Mouse (Mus musculus) B cell, adult 67 days (primary cell): ENCODE data around the gene Tinf2. TPM values are rescaled to one million over a fixed set of nuclear protein-coding genes. Genes with fewer than 3 reads are reported as not detected.

Source experiments
- total RNA-seq, 2 experiments: library from RNA; stranded (reverse); gene quantifications; 4 replicates each; pipeline ENCODE4 v1.2.4; 2023

Gene Tinf2
- total RNA-seq: 100 to 1,000 TPM; 130 to 157 TPM

DNA sequence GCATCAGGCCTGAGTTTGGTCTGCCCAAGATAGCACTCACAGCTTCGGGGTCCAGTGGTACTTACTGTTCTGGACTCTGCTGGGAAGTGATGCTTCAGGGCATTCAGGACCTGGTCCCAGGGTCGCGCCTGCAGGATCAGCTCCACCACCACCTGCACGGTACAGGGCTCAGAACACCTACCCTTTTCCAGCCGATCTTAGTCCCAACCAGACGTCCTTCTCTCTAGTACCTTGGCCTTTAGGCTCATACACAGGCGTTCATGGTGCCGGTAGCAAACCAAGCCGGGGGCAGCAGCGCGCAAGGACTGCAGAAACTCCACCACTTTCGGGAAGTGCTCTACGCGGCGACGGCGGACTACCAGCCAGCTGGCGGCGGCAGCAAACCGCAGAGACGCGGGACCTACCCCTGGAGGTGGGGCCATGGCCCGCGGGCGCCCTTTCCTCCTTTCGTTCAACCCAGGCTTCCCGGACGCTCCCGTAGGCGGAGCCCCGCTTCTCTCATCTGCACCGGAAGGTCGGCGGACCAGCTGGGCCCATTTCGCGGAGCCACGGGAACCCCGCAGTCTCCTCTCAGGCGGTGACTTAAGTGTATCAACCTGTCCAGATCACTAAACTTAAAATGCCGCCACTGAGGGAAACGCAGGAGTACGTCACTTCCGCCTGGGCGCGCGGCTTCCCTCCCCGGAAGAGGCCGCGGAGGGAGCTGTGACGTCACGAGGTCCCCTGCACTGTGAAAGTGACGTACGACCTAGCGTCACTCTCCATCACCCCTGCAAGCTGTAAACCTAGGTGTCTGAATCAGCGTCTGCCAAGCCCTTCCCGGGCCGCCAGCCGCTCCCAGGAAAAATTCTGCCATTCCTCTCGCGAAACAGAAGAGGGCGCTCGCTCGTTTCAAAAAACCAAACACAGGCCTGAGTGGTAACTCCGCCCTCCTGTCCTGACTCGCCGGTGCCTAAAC is at the start of gene Tinf2:
Tinf2 (minus strand) TSS at position 661 of the 958 bp plus-strand sequence.

GRCm38 (mm10) chr14:55721700-55722437 is 40.2 kb upstream of the Tinf2 start, which contains the start of gene Rabggta:
TSS of gene Rabggta (minus strand) at chr14:55722263.

GRCm38 (mm10) chr14:55713729-55714122 is 32.1 kb upstream of the Tinf2 start, which contains the start of gene Tgm1:
TSS of gene Tgm1 (minus strand) at chr14:55713926.

DNA sequence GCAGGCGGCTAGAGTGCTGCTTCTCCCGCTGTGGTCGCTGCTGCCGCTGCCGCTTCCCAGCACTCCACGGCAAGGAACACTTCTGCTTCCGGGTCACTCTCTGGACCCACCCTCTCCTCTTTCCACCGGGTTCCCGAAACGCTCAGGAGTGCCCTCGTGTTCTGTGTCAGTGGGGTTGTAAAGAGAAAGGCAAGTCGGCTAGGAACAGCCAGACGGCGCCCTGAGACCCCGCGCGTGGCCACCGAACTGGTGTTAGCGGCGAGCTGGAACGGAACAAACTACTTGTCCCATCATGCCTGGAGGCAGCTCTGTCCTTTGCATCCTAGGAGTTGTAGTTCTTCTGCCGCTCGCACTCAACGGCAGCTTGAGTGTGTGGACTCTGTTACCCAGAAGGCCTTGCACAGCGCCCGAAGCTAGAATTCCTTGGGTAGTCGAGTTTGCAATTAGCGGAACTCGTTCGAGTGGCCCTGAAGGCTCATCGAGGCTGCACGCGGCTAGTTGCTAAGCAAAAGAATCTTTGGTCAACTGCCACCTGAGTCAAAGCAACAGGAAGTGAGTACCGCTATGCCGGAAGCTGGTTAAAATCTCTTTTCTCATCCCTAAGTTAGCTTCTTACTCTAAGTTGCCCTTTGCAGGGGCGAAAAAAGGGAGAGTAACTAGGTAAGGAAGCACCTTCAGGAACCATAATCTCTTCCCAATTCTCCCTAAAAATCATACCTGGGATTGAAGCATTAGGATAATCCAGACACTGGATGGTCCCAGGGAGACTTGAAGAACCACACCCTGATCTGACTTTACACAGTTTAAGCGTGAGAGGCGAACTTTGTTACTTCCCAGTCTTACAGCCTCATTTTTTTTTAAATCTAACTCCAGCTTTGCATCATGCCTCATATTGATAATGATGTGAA is 9.5 kb downstream of the Tinf2 start, which contains the start of the genes Gmpr2 and Nedd8:
Gmpr2 (plus strand) TSS at position 109 of the 908 bp plus-strand sequence.
Nedd8 (minus strand) TSS at position 292 of the 908 bp plus-strand sequence.

DNA sequence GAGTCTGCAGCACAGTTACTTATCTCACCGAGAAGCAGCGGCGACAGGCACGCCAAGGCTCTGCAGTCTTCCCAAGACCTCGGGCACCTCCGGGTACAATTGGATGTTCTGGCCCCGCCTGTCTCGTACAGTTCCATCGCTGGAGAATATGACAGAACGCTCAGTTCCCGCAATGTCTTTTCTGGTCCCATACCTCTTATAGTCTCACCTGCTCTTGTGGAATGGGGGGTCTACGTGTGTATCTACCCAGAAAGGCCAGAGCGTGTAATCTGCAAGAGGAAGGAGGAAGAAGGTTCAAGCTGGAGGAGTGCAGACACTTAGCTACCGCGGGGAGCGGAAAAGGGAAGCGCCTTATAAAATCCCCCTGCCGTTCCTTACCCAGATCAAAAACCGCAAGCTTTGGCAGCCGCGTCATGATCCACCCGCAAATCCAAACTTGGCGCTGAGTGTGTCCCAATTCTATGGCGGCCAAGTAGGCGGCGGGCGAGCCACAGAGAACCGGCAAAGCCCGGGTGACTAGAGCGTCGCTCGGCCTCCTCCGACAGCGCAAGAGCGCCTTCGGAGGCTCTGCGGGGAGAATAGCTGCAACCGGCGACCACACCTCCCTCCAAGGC is 21.6 kb downstream of the Tinf2 start, which contains the start of gene Mdp1:
Mdp1 (minus strand) TSS at position 549 of the 614 bp plus-strand sequence.

DNA sequence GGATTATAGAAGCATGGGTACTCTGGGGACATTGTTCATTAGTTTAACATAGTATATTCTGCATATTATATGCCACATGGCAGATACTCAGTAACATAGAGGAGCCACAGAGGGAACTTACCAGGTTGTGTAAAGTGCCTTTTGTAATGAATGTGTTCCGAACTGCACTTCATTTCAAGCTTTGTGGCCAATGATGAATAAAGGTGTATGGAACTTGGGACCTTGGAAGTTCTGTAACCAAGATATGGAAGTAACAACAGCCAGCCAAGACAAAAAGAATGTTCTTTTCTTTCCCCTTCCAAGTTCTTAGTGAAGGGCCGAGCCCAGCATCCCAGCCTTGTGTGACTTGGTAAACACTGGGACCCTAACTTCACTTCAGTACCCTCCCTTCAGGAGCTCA is 31.7 kb downstream of the Tinf2 start, which contains the start of gene Tssk4:
Tssk4 (plus strand) TSS at position 301 of the 400 bp plus-strand sequence.

DNA sequence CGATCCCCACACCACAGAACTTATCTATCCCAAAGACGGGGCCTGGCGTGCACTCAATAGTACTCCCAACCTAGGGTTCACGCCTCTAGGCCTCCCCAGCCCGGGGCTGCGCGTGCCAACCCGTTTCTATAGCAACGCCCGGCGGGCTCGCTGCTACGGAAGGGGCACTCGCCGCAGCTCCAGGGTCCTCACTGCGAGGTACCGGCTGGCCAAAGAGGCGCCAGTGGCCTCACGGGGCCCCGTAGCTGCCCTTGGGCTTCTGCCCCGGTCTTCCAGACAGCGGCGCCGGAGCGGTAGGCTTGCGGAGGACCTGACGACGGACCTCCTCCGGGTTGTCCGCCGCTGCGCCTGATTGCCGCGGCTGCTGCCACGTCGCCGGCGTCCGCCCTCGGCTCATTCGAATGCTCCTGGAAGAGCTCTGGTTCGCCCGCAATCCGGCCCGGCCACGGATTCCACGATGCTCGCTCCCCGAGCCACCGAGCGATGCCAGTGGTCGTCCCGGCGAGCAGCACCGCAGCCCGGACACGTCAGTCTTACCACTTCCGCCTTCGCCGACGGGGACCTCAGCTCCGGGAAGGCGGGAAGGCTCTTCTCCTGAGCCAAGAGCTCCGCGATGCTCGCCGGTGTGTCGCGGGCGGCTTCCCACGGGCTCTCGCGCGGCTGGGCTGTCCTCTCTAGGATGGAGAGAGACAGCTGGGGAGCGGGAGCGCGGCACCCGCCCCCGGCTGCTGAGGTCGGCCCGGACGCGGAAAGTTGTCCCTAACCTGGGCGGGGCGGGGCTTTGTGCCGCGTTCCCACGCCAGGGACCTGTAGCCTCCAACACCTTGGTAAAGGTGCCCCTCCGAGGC is 38.3 kb downstream of the Tinf2 start, which contains the start of gene Tm9sf1:
Tm9sf1 (minus strand) TSS at position 747 of the 848 bp plus-strand sequence.

DNA sequence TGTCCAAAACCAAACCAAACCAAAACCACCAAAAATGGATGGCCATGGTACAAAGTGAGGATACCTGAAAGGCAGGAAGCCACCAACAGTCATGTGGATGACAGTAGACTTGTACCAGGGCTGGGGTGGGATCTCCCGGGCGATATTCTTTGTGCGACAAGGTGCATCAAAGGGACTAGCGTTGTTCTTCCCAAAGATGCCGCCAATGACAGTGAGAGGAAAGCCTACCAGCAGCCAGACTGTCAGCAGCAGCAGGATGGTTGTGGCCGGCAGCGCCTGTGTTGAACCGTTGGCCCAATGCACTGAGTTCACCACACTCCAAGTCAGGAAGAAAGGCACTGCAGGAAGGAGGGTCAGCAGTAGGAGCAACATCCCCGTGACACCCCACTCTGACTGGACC is 43.8 kb downstream of the Tinf2 start, which contains the start of gene Gm49378:
Gm49378 (minus strand) TSS at position 101 of the 400 bp plus-strand sequence.

DNA sequence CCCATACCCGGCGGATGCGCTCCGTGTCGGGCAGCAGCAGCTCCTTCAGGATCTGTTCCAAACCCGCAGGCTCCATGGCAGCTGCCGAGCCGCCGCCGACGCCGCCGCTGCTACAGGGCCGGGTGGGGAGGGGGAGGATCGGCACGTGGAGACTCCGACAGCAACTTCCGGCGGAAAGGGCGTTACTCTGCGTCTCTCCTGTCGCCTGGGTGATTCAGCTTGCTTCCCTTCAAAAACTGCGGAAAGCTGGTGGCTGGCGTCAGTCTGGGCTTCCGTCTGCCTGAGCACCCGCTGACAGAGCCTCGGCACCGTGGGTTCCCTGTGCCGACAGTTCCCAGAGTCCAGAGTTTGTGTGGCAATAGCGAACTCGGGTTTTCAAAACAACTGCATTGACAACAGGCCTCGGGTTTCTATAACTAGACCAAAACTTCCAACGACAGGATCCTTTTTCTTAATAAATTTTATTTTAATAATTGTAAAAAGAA is 46.1 kb downstream of the Tinf2 start, which contains the start of gene Ipo4:
Ipo4 (minus strand) TSS at position 435 of the 485 bp plus-strand sequence.

Other genes with a start within 250 kb of the Tinf2 start
- gene Dhrs4, start 203.1 kb downstream of the Tinf2 start, total RNA-seq: 10 to 100 TPM; 22.3 to 32.4 TPM
- 1 to 10 TPM; 4.1 to 5.0 TPM for gene Carmil3, start 191.2 kb downstream of the Tinf2 start, total RNA-seq
- not detected for gene Cpne6, start 171.4 kb downstream of the Tinf2 start, total RNA-seq
- not detected for gene Nrl, start 156.8 kb downstream of the Tinf2 start, total RNA-seq
- gene Pck2, start 141.6 kb downstream of the Tinf2 start, total RNA-seq: 10 to 100 TPM; 64.0 to 67.0 TPM
- 10 to 100 TPM; 86.0 to 92.9 TPM for gene Dcaf11, start 121.8 kb downstream of the Tinf2 start, total RNA-seq
- 10 to 100 TPM in 1 of 2 experiments, 1 to 10 TPM in 1; 8.3 to 10.5 TPM for gene A730061H03Rik, start 121.4 kb downstream of the Tinf2 start, total RNA-seq
- not detected for gene Fitm1, start 106.2 kb downstream of the Tinf2 start, total RNA-seq
- gene Psme1, start 103.7 kb downstream of the Tinf2 start, total RNA-seq: 100 to 1,000 TPM; 235 to 258 TPM
- 1 to 10 TPM; 5.3 to 5.5 TPM for gene Emc9, start 96.5 kb downstream of the Tinf2 start, total RNA-seq
- 100 to 1,000 TPM; 310 to 354 TPM for gene Psme2, start 90.7 kb downstream of the Tinf2 start, total RNA-seq
- gene Rnf31, start 90.1 kb downstream of the Tinf2 start, total RNA-seq: 100 to 1,000 TPM; 122 to 132 TPM
- 100 to 1,000 TPM in 1 of 2 experiments, 10 to 100 TPM in 1; 96.0 to 123 TPM for gene Irf9, start 78.2 kb downstream of the Tinf2 start, total RNA-seq
- 1 to 10 TPM in 1 of 2 experiments, under 1 TPM in 1; 0.92 to 1.3 TPM for gene Rec8, start 63.8 kb downstream of the Tinf2 start, total RNA-seq
- 10 to 100 TPM; 60.2 to 61.5 TPM for gene Ipo4, start 45.9 kb downstream of the Tinf2 start, total RNA-seq
- 1 to 10 TPM; 1.7 to 3.5 TPM for gene Gm49378, start 43.9 kb downstream of the Tinf2 start, total RNA-seq
- 10 to 100 TPM; 46.3 to 48.5 TPM for gene Tm9sf1, start 38.0 kb downstream of the Tinf2 start, total RNA-seq
- gene Tssk4, start 31.6 kb downstream of the Tinf2 start, total RNA-seq: 1 to 10 TPM; 2.9 to 4.8 TPM
- 10 to 100 TPM; 47.2 to 57.2 TPM for gene Mdp1, start 21.3 kb downstream of the Tinf2 start, total RNA-seq
- 10 to 100 TPM; 28.5 to 30.2 TPM for gene Gmpr2, start 9.9 kb downstream of the Tinf2 start, total RNA-seq
- 100 to 1,000 TPM; 171 to 189 TPM for gene Nedd8, start 9.7 kb downstream of the Tinf2 start, total RNA-seq
- gene Tgm1, start 32.1 kb upstream of the Tinf2 start, total RNA-seq: 1 to 10 TPM; 1.8 to 2.0 TPM
- 10 to 100 TPM; 81.0 to 97.5 TPM for gene Rabggta, start 40.4 kb upstream of the Tinf2 start, total RNA-seq
- 10 to 100 TPM; 25.6 to 29.9 TPM for gene Dhrs1, start 63.9 kb upstream of the Tinf2 start, total RNA-seq
- gene Nop9, start 63.9 kb upstream of the Tinf2 start, total RNA-seq: 10 to 100 TPM; 32.3 to 39.4 TPM
- gene Cideb, start 76.6 kb upstream of the Tinf2 start, total RNA-seq: not detected
- under 1 TPM; 0.52 to 0.53 TPM for gene Ltb4r2, start 79.6 kb upstream of the Tinf2 start, total RNA-seq
- gene Ltb4r1, start 84.1 kb upstream of the Tinf2 start, total RNA-seq: not detected
- gene Adcy4, start 102.3 kb upstream of the Tinf2 start, total RNA-seq: under 1 TPM in 1 of 2 experiments, not detected in 1; 0.44 TPM
- 10 to 100 TPM; 57.2 to 75.3 TPM for gene Ripk3, start 107.0 kb upstream of the Tinf2 start, total RNA-seq
- gene Nfatc4, start 141.3 kb upstream of the Tinf2 start, total RNA-seq: not detected
- not detected for gene Nynrin, start 172.2 kb upstream of the Tinf2 start, total RNA-seq
- gene Cbln3, start 202.6 kb upstream of the Tinf2 start, total RNA-seq: under 1 TPM in 1 of 2 experiments, not detected in 1; 0.32 TPM
- 100 to 1,000 TPM; 111 to 115 TPM for gene Khnyn, start 203.1 kb upstream of the Tinf2 start, total RNA-seq
- 10 to 100 TPM; 24.9 to 30.8 TPM for gene Sdr39u1, start 218.5 kb upstream of the Tinf2 start, total RNA-seq